Mouse (Mus musculus): ENCODE measurements around the gene Cd300a. TPM values are rescaled to one million over a fixed set of nuclear protein-coding genes. Genes with fewer than 3 reads are reported as not detected.

Cd300a gene
- 0.62 and 1.0 TPM in 2 replicates for polyA plus RNA-seq (2014; fragmentation: Nextera tagmentation; extraction: Ambion mirVana)

- no peaks in the 10 kb centered on the region for H3K4me1 ChIP-seq (ENCODE audit: control insufficient read depth, insufficient read depth, low read length)
- 62% methylated on average over 18 of the region's 18 CpGs for WGBS
- ATAC-seq (ENCODE audit: insufficient read depth, low FRiP score, low TSS enrichment) (no peak), DNase-seq (ENCODE audit: low spot score) (no peak)
- H3K4me2 ChIP-seq (ENCODE audit: low read depth): no peak within 1 kb of the TSS
- no peaks in the 10 kb centered on the region for H3K27me3 ChIP-seq (ENCODE audit: control insufficient read depth, insufficient read depth, low read length)
- no peak within 1 kb of the TSS for H3K4me3 ChIP-seq (ENCODE audit: low read depth, low read length)
- no peaks in the 10 kb centered on the region for H3K36me3 ChIP-seq (ENCODE audit: control insufficient read depth, insufficient read depth, low read length)
- H3K9ac ChIP-seq (ENCODE audit: low read length): no peak within 1 kb of the TSS
- no peak within 1 kb of the TSS for H3K27ac ChIP-seq (ENCODE audit: low read depth, low read length)
- no peaks in the 10 kb centered on the region for H3K9me3 ChIP-seq (ENCODE audit: control insufficient read depth, low read length)
Measured at GRCm38 (mm10) chr11:114889991-114890518, at the start of gene Cd300a. Gene Cd300a, plus strand, starts transcription at chr11:114890041.

- Histone ChIP-seq H3K4me2 (ENCODE audit: low read depth) (no peak overlapping the region), H3K9me3 (ENCODE audit: control insufficient read depth, low read length) (no peaks in the 10 kb centered on the region; the same call in 1 of the 2 replicates), H3K9ac (ENCODE audit: low read length) (no peak overlapping the region), H3K4me3 (ENCODE audit: low read depth, low read length) (no peak overlapping the region), H3K36me3 (ENCODE audit: control insufficient read depth, insufficient read depth, low read length) (no peaks in the 10 kb centered on the region), H3K27ac (ENCODE audit: low read depth, low read length) (0 out of 2 replicates have a peak overlapping the region, but pooled peaks have one; percentile 3), H3K27me3 (ENCODE audit: control insufficient read depth, insufficient read depth, low read length) (peaks cover 4% of the 10 kb centered on the region; the same call in 1 of the 2 replicates), H3K4me1 (ENCODE audit: control insufficient read depth, insufficient read depth, low read length) (no peaks in the 10 kb centered on the region)
- ATAC-seq (ENCODE audit: insufficient read depth, low FRiP score, low TSS enrichment) (no peak), DNase-seq (ENCODE audit: low spot score) (peak; percentile 46)
- 9% methylated on average over 8 of the region's 8 CpGs for WGBS
Measured at GRCm38 (mm10) chr11:114843818-114844463, 45.9 kb upstream of the Cd300a start.

GRCm38 (mm10) chr11:114844464-114845220 is 45.2 kb upstream of the Cd300a start:
- Histone ChIP-seq H3K36me3 (ENCODE audit: control insufficient read depth, insufficient read depth, low read length) (no peaks in the 10 kb centered on the region), H3K27ac (ENCODE audit: low read depth, low read length) (no peak overlapping the region), H3K9ac (ENCODE audit: low read length) (no peak overlapping the region), H3K4me1 (ENCODE audit: control insufficient read depth, insufficient read depth, low read length) (no peaks in the 10 kb centered on the region), H3K4me2 (ENCODE audit: low read depth) (no peak overlapping the region), H3K4me3 (ENCODE audit: low read depth, low read length) (no peak overlapping the region), H3K9me3 (ENCODE audit: control insufficient read depth, low read length) (no peaks in the 10 kb centered on the region; the same call in 1 of the 2 replicates), H3K27me3 (ENCODE audit: control insufficient read depth, insufficient read depth, low read length) (peaks cover 11% of the 10 kb centered on the region)
- DNase-seq (ENCODE audit: low spot score) (no peak), ATAC-seq (ENCODE audit: insufficient read depth, low FRiP score, low TSS enrichment) (no peak)
- 74% methylated on average over 7 of the region's 7 CpGs for WGBS

- Histone ChIP-seq H3K27ac (ENCODE audit: low read depth, low read length) (no peak overlapping the region), H3K36me3 (ENCODE audit: control insufficient read depth, insufficient read depth, low read length) (no peaks in the 10 kb centered on the region)
Measured at GRCm38 (mm10) chr11:114846336-114846735, 43.5 kb upstream of the Cd300a start.

GRCm38 (mm10) chr11:114847008-114847407 is 42.8 kb upstream of the Cd300a start:
- Histone ChIP-seq H3K36me3 (ENCODE audit: control insufficient read depth, insufficient read depth, low read length) (no peaks in the 10 kb centered on the region), H3K9me3 (ENCODE audit: control insufficient read depth, low read length) (no peaks in the 10 kb centered on the region), H3K9ac (ENCODE audit: low read length) (no peak overlapping the region), H3K27ac (ENCODE audit: low read depth, low read length) (no peak overlapping the region), H3K4me3 (ENCODE audit: low read depth, low read length) (no peak overlapping the region), H3K4me1 (ENCODE audit: control insufficient read depth, insufficient read depth, low read length) (peaks cover 9% of the 10 kb centered on the region), H3K4me2 (ENCODE audit: low read depth) (no peak overlapping the region), H3K27me3 (ENCODE audit: control insufficient read depth, insufficient read depth, low read length) (peaks cover 35% of the 10 kb centered on the region)
- no peak for DNase-seq (ENCODE audit: low spot score)
- WGBS: 84% methylated on average over 5 of the region's 5 CpGs
- no peak for ATAC-seq (ENCODE audit: insufficient read depth, low FRiP score, low TSS enrichment)

More at GRCm38 (mm10) chr11:114846336-114846735, 43.5 kb upstream of the Cd300a start:
- ATAC-seq (ENCODE audit: insufficient read depth, low FRiP score, low TSS enrichment) (no peak), DNase-seq (ENCODE audit: low spot score) (no peak)
- no peak overlapping the region for H3K9ac ChIP-seq (ENCODE audit: low read length)
- no peak overlapping the region for H3K4me2 ChIP-seq (ENCODE audit: low read depth)
- H3K27me3 ChIP-seq (ENCODE audit: control insufficient read depth, insufficient read depth, low read length): peaks cover 28% of the 10 kb centered on the region
- WGBS: 76% methylated on average over 4 of the region's 4 CpGs
- H3K4me3 ChIP-seq (ENCODE audit: low read depth, low read length): no peak overlapping the region
- no peaks in the 10 kb centered on the region; the same call in 1 of the 2 replicates for H3K9me3 ChIP-seq (ENCODE audit: control insufficient read depth, low read length)
- peaks cover 9% of the 10 kb centered on the region for H3K4me1 ChIP-seq (ENCODE audit: control insufficient read depth, insufficient read depth, low read length)

GRCm38 (mm10) chr11:114849572-114849971 is 40.3 kb upstream of the Cd300a start:
- H3K9me3 ChIP-seq (ENCODE audit: control insufficient read depth, low read length): no peaks in the 10 kb centered on the region
- H3K4me1 ChIP-seq (ENCODE audit: control insufficient read depth, insufficient read depth, low read length): peaks cover 19% of the 10 kb centered on the region
- 5% methylated on average over 2 of the region's 2 CpGs for WGBS

GRCm38 (mm10) chr11:114850066-114850451 is 39.8 kb upstream of the Cd300a start:
- Histone ChIP-seq H3K9ac (ENCODE audit: low read length) (no peak overlapping the region), H3K4me2 (ENCODE audit: low read depth) (peak overlapping the region; percentile 89), H3K9me3 (ENCODE audit: control insufficient read depth, low read length) (no peaks in the 10 kb centered on the region), H3K4me3 (ENCODE audit: low read depth, low read length) (no peak overlapping the region), H3K27ac (ENCODE audit: low read depth, low read length) (no peak overlapping the region), H3K27me3 (ENCODE audit: control insufficient read depth, insufficient read depth, low read length) (peaks cover 54% of the 10 kb centered on the region), H3K4me1 (ENCODE audit: control insufficient read depth, insufficient read depth, low read length) (peaks cover 19% of the 10 kb centered on the region), H3K36me3 (ENCODE audit: control insufficient read depth, insufficient read depth, low read length) (no peaks in the 10 kb centered on the region)
- DNase-seq (ENCODE audit: low spot score): no peak
- ATAC-seq (ENCODE audit: insufficient read depth, low FRiP score, low TSS enrichment): no peak
- 10% methylated on average over 5 of the region's 5 CpGs for WGBS

More at GRCm38 (mm10) chr11:114849572-114849971, 40.3 kb upstream of the Cd300a start:
- DNase-seq (ENCODE audit: low spot score): no peak
- Histone ChIP-seq H3K36me3 (ENCODE audit: control insufficient read depth, insufficient read depth, low read length) (no peaks in the 10 kb centered on the region), H3K4me3 (ENCODE audit: low read depth, low read length) (no peak overlapping the region), H3K27ac (ENCODE audit: low read depth, low read length) (no peak overlapping the region), H3K4me2 (ENCODE audit: low read depth) (no peak overlapping the region), H3K9ac (ENCODE audit: low read length) (no peak overlapping the region), H3K27me3 (ENCODE audit: control insufficient read depth, insufficient read depth, low read length) (peaks cover 54% of the 10 kb centered on the region)
- no peak for ATAC-seq (ENCODE audit: insufficient read depth, low FRiP score, low TSS enrichment)

GRCm38 (mm10) chr11:114850452-114851268 is 39.2 kb upstream of the Cd300a start, which contains the start of gene Gprc5c:
Gene Gprc5c, plus strand, starts transcription at chr11:114851152.
- H3K4me1 ChIP-seq (ENCODE audit: control insufficient read depth, insufficient read depth, low read length): peaks cover 19% of the 10 kb centered on the region
- DNase-seq (ENCODE audit: low spot score) (peak; percentile 46), ATAC-seq (ENCODE audit: insufficient read depth, low FRiP score, low TSS enrichment) (no peak)
- peak within 1 kb of the TSS; percentile 39 for H3K9ac ChIP-seq (ENCODE audit: low read length)
- H3K4me3 ChIP-seq (ENCODE audit: low read depth, low read length): peak within 1 kb of the TSS; percentile 57
- WGBS: under 1% methylated on average over 38 of the region's 43 CpGs
- no peaks in the 10 kb centered on the region for H3K9me3 ChIP-seq (ENCODE audit: control insufficient read depth, low read length)
- H3K27ac ChIP-seq (ENCODE audit: low read depth, low read length): peak within 1 kb of the TSS; percentile 69; the same call in 1 of the 2 replicates
- peaks cover 54% of the 10 kb centered on the region for H3K27me3 ChIP-seq (ENCODE audit: control insufficient read depth, insufficient read depth, low read length)
- no peaks in the 10 kb centered on the region for H3K36me3 ChIP-seq (ENCODE audit: control insufficient read depth, insufficient read depth, low read length)
- peak within 1 kb of the TSS; percentile 89 for H3K4me2 ChIP-seq (ENCODE audit: low read depth)
